Mouse (Mus musculus): ENCODE results near the gene Crabp2. TPM values are rescaled to one million over a fixed set of nuclear protein-coding genes. Genes with fewer than 3 reads are reported as not detected.

Gene Crabp2
- polyA plus RNA-seq, 1 experiment from 2014 or later: 193 TPM

Other genes starting within 250 kb of the Crabp2 start
- gene Lrrc71, start 200.0 kb upstream of the Crabp2 start, polyA plus RNA-seq (2015; fragmentation: Nextera tagmentation; extraction: Ambion mirVana): 0.40 and 0.50 TPM in 2 replicates
- 219 and 314 TPM in 2 replicates for gene Ntrk1, start 153.5 kb upstream of the Crabp2 start, polyA plus RNA-seq (2015; fragmentation: Nextera tagmentation; extraction: Ambion mirVana)
- gene Insrr, start 151.7 kb upstream of the Crabp2 start, polyA plus RNA-seq (2015; fragmentation: Nextera tagmentation; extraction: Ambion mirVana): 3.4 and 5.4 TPM in 2 replicates
- gene Pear1, start 124.4 kb upstream of the Crabp2 start, polyA plus RNA-seq (2015; fragmentation: Nextera tagmentation; extraction: Ambion mirVana): 13.1 and 13.3 TPM in 2 replicates
- gene Sh2d2a, start 101.9 kb upstream of the Crabp2 start, polyA plus RNA-seq (2015; fragmentation: Nextera tagmentation; extraction: Ambion mirVana): not detected in 2 replicates
- 16.6 and 17.7 TPM in 2 replicates for gene Prcc, start 63.1 kb upstream of the Crabp2 start, polyA plus RNA-seq (2015; fragmentation: Nextera tagmentation; extraction: Ambion mirVana)
- gene Hdgf, start 42.3 kb upstream of the Crabp2 start, polyA plus RNA-seq (2015; fragmentation: Nextera tagmentation; extraction: Ambion mirVana): 186 and 218 TPM in 2 replicates
- gene Mrpl24, start 29.2 kb upstream of the Crabp2 start, polyA plus RNA-seq (2015; fragmentation: Nextera tagmentation; extraction: Ambion mirVana): 69.5 and 73.0 TPM in 2 replicates
- 36.2 and 41.4 TPM in 2 replicates for gene Isg20l2, start 18.4 kb upstream of the Crabp2 start, polyA plus RNA-seq (2015; fragmentation: Nextera tagmentation; extraction: Ambion mirVana)
- 20.1 and 22.2 TPM in 2 replicates for gene Rrnad1, start 17.9 kb upstream of the Crabp2 start, polyA plus RNA-seq (2015; fragmentation: Nextera tagmentation; extraction: Ambion mirVana)
- 44.1 and 47.1 TPM in 2 replicates for gene Nes, start 22.4 kb downstream of the Crabp2 start, polyA plus RNA-seq (2015; fragmentation: Nextera tagmentation; extraction: Ambion mirVana)
- gene Bcan, start 51.6 kb downstream of the Crabp2 start, polyA plus RNA-seq (2015; fragmentation: Nextera tagmentation; extraction: Ambion mirVana): 37.8 and 41.3 TPM in 2 replicates
- 0.36 and 0.40 TPM in 2 replicates for gene Hapln2, start 78.9 kb downstream of the Crabp2 start, polyA plus RNA-seq (2015; fragmentation: Nextera tagmentation; extraction: Ambion mirVana)
- 29.5 and 30.3 TPM in 2 replicates for gene Gpatch4, start 94.4 kb downstream of the Crabp2 start, polyA plus RNA-seq (2015; fragmentation: Nextera tagmentation; extraction: Ambion mirVana)
- gene Naxe, start 109.8 kb downstream of the Crabp2 start, polyA plus RNA-seq (2015; fragmentation: Nextera tagmentation; extraction: Ambion mirVana): 169 and 175 TPM in 2 replicates
- not detected in 2 replicates for gene Ttc24, start 129.6 kb downstream of the Crabp2 start, polyA plus RNA-seq (2015; fragmentation: Nextera tagmentation; extraction: Ambion mirVana)
- gene Iqgap3, start 133.3 kb downstream of the Crabp2 start, polyA plus RNA-seq (2015; fragmentation: Nextera tagmentation; extraction: Ambion mirVana): 3.0 and 3.8 TPM in 2 replicates
- 15.9 and 19.4 TPM in 2 replicates for gene Mef2d, start 193.7 kb downstream of the Crabp2 start, polyA plus RNA-seq (2015; fragmentation: Nextera tagmentation; extraction: Ambion mirVana)